Mouse (Mus musculus) MEL (cell line): ENCODE measurements around the gene Fto. TPM values are rescaled to one million over a fixed set of nuclear protein-coding genes. Genes with fewer than 3 reads are reported as not detected.

Experiments used
- DNase-seq: peaks from one replicate; pipeline ENCODE4 v3.0.0; 2011; ENCODE audit warnings: low read depth, low spot score
- H3K27ac ChIP-seq: 2 replicates; pipeline ENCODE4 v1.5.1; 2012; ENCODE audit warnings: low read depth, mild to moderate bottlenecking, control low read depth, low read length, moderate library complexity; ENCODE audit not compliant: control insufficient read depth
- H3K27me3 ChIP-seq, 2 experiments: fragments of 150-350 bp in 1 of 2; sonication (generic) in 1 of 2; 2 replicates each; pipeline ENCODE4 v1.6.1; 2012; ENCODE audit warnings: low read length in 2 of 2, mild to moderate bottlenecking in 2 of 2, improper control_type of control experiment in 1 of 2, moderate library complexity in 1 of 2; ENCODE audit not compliant: insufficient read depth in 2 of 2, control insufficient read depth in 1 of 2
- H3K36me3 ChIP-seq, 2 experiments: 2 replicates each; pipeline ENCODE4 v1.6.1; 2012 to 2014; ENCODE audit warnings: low read length in 2 of 2, improper control_type of control experiment in 1 of 2, inconsistent platforms in 1 of 2, mild to moderate bottlenecking in 1 of 2; ENCODE audit not compliant: insufficient read depth in 2 of 2, control insufficient read depth in 1 of 2
- H3K4me1 ChIP-seq, 2 experiments: fragments of 150-350 bp in 1 of 2; sonication (generic) in 1 of 2; 2 replicates each; pipeline ENCODE4 v1.6.1; 2012; ENCODE audit warnings: low read length in 2 of 2, improper control_type of control experiment in 1 of 2, mild to moderate bottlenecking in 1 of 2; ENCODE audit not compliant: insufficient read depth in 2 of 2, control insufficient read depth in 1 of 2
- H3K4me3 ChIP-seq, 2 experiments: fragments of 150-350 bp in 1 of 2; sonication (generic) in 1 of 2; 2 replicates each; pipeline ENCODE4 v1.5.1; 2012; ENCODE audit warnings: low read depth in 2 of 2, low read length in 2 of 2, mild to moderate bottlenecking in 2 of 2, moderate library complexity in 2 of 2, control low read depth in 1 of 2, improper control_type of control experiment in 1 of 2; ENCODE audit not compliant: control insufficient read depth in 1 of 2, insufficient read depth in 1 of 2
- H3K79me2 ChIP-seq: 2 replicates; pipeline ENCODE4 v1.6.1; 2012; ENCODE audit warnings: mild to moderate bottlenecking, low read length, moderate library complexity; ENCODE audit not compliant: control insufficient read depth, poor library complexity, insufficient read depth
- H3K9ac ChIP-seq: 2 replicates; pipeline ENCODE4 v1.6.1; 2012; ENCODE audit warnings: low read depth, mild to moderate bottlenecking, control low read depth, low read length, moderate library complexity; ENCODE audit not compliant: control insufficient read depth, poor library complexity, severe bottlenecking
- H3K9me3 ChIP-seq: fragments of 150-350 bp; sonication (generic); replicated peaks from 2 replicates; pipeline ENCODE4 v1.6.1; 2012; ENCODE audit warnings: mild to moderate bottlenecking, low read length, improper control_type of control experiment, moderate library complexity; ENCODE audit not compliant: insufficient read depth
- BHLHE40 ChIP-seq: IDR thresholded peaks from 2 replicates; pipeline ENCODE4 v1.6.1; 2012; ENCODE audit warnings: low read depth, mild to moderate bottlenecking, inconsistent platforms, low read length, improper control_type of control experiment, borderline replicate concordance
- CTCF ChIP-seq, 3 experiments: IDR thresholded peaks in 2 of 3; conservative IDR thresholded peaks in 1 of 3; 2 replicates each; pipeline ENCODE4 v1.5.1; 2011 to 2012; ENCODE audit warnings: low read length in 3 of 3, low read depth in 2 of 3, mild to moderate bottlenecking in 2 of 3, improper control_type of control experiment in 1 of 3, inconsistent platforms in 1 of 3, mixed read lengths in 1 of 3, moderate library complexity in 1 of 3; ENCODE audit not compliant: control insufficient read depth in 1 of 3, insufficient read depth in 1 of 3, poor library complexity in 1 of 3, severe bottlenecking in 1 of 3
- E2F4 ChIP-seq: IDR thresholded peaks from 2 replicates; pipeline ENCODE4 v1.6.1; 2011; ENCODE audit warnings: low read depth, low read length, improper control_type of control experiment, borderline replicate concordance
- EP300 ChIP-seq, 2 experiments: IDR thresholded peaks; 2 replicates each; pipeline ENCODE4 v1.6.1; 2011; ENCODE audit warnings: improper control_type of control experiment in 2 of 2, low read length in 2 of 2, low read depth in 1 of 2, mild to moderate bottlenecking in 1 of 2
- GABPA ChIP-seq: IDR thresholded peaks from 2 replicates; pipeline ENCODE4 v1.6.1; 2012; ENCODE audit warnings: low read depth, mild to moderate bottlenecking, inconsistent platforms, low read length, improper control_type of control experiment, moderate library complexity
- GATA1 ChIP-seq: IDR thresholded peaks from 2 replicates; pipeline ENCODE4 v1.6.1; 2011; ENCODE audit warnings: low read depth, low read length, improper control_type of control experiment
- HCFC1 ChIP-seq: IDR thresholded peaks from 2 replicates; pipeline ENCODE4 v1.6.1; 2012; ENCODE audit warnings: low read depth, mild to moderate bottlenecking, inconsistent platforms, low read length, improper control_type of control experiment, moderate library complexity
- JUND ChIP-seq: IDR thresholded peaks from 2 replicates; pipeline ENCODE4 v1.6.1; 2011; ENCODE audit warnings: low read depth, mild to moderate bottlenecking, improper control_type of control experiment, low read length
- MAX ChIP-seq: IDR thresholded peaks from 2 replicates; pipeline ENCODE4 v1.6.1; 2011; ENCODE audit warnings: low read length, improper control_type of control experiment
- MEF2A ChIP-seq: IDR thresholded peaks from 2 replicates; pipeline ENCODE4 v1.6.1; 2014; ENCODE audit warnings: low read depth, mild to moderate bottlenecking, inconsistent platforms, low read length, improper control_type of control experiment; ENCODE audit not compliant: poor library complexity, insufficient replicate concordance, severe bottlenecking; ENCODE audit errors: extremely low read depth
- MYC ChIP-seq: IDR thresholded peaks from 2 replicates; pipeline ENCODE4 v1.6.1; 2011; ENCODE audit warnings: low read depth, mild to moderate bottlenecking, low read length, improper control_type of control experiment, moderate library complexity
- NRF1 ChIP-seq: IDR thresholded peaks from 2 replicates; pipeline ENCODE4 v1.6.1; 2014; ENCODE audit warnings: low read depth, mild to moderate bottlenecking, inconsistent platforms, low read length, improper control_type of control experiment, moderate library complexity; ENCODE audit not compliant: poor library complexity, insufficient read depth, severe bottlenecking
- POLR2AphosphoS2 ChIP-seq: IDR thresholded peaks from 2 replicates; pipeline ENCODE4 v1.6.1; 2011; ENCODE audit warnings: low read length, improper control_type of control experiment
- POLR2AphosphoS5 ChIP-seq: IDR thresholded peaks from 2 replicates; pipeline ENCODE4 v1.6.1; 2012; ENCODE audit warnings: low read depth, borderline replicate concordance, mild to moderate bottlenecking, inconsistent platforms, low read length, moderate library complexity, mixed read lengths
- RCOR1 ChIP-seq: IDR thresholded peaks from 2 replicates; pipeline ENCODE4 v1.6.1; 2012; ENCODE audit warnings: low read depth, mild to moderate bottlenecking, inconsistent platforms, low read length, improper control_type of control experiment
- SIN3A ChIP-seq: IDR thresholded peaks from 2 replicates; pipeline ENCODE4 v1.6.1; 2012; ENCODE audit warnings: low read length, improper control_type of control experiment, inconsistent platforms
- SMC3 ChIP-seq: IDR thresholded peaks from 2 replicates; pipeline ENCODE4 v1.6.1; 2011; ENCODE audit warnings: low read depth, low read length, improper control_type of control experiment
- TBP ChIP-seq: IDR thresholded peaks from 2 replicates; pipeline ENCODE4 v1.8.0; 2011; ENCODE audit warnings: low read depth, low read length, improper control_type of control experiment
- UBTF ChIP-seq: IDR thresholded peaks from 2 replicates; pipeline ENCODE4 v1.6.1; 2012; ENCODE audit warnings: low read depth, mild to moderate bottlenecking, inconsistent platforms, low read length, improper control_type of control experiment, moderate library complexity, borderline replicate concordance; ENCODE audit not compliant: insufficient read depth
- ZC3H11A ChIP-seq: IDR thresholded peaks from 2 replicates; pipeline ENCODE4 v1.6.1; 2012; ENCODE audit warnings: low read depth, mild to moderate bottlenecking, inconsistent platforms, low read length, improper control_type of control experiment
- ZMIZ1 ChIP-seq: IDR thresholded peaks from 2 replicates; pipeline ENCODE4 v1.6.1; 2012; ENCODE audit warnings: low read depth, mild to moderate bottlenecking, inconsistent platforms, low read length, improper control_type of control experiment, moderate library complexity
- polyA plus RNA-seq, 2 experiments: library from polyadenylated mRNA; stranded (reverse) in 1 of 2; unstranded in 1 of 2; fragments of >175 nt in 1 of 2; fragments of >200 nt in 1 of 2; gene quantifications; 2 replicates each; pipeline versions ENCODE4 v1.2.1 to v1.2.4; 2012; ENCODE audit warnings: low replicate concordance in 2 of 2, low read depth in 1 of 2; ENCODE audit not compliant: insufficient read length in 2 of 2, insufficient read depth in 1 of 2, missing spikeins in 1 of 2
- total RNA-seq: library from RNA; depleted of rRNA; stranded (reverse); fragments of 300-350 nt; gene quantifications from 2 replicates; pipeline ENCODE4 v1.2.3, GENCODE M21; 2012

Fto gene
- total and polyA plus RNA-seq, 3 experiments, result 13.5 to 41.1 TPM; not detected in 1

GRCm38 (mm10) chr8:91323511-91323910, 10.2 kb downstream of the Fto start:
- Histone ChIP-seq H3K27me3 (no peaks in the 10 kb centered on the region), H3K36me3 (peaks cover 3 to 7% of the 10 kb centered on the region in 2 experiments)
- no peak for TF ChIP-seq ZMIZ1
- TF ChIP-seq BHLHE40, result no peak
- no peak for TF ChIP-seq MEF2A
- TF ChIP-seq GABPA, result no peak
- no peak for TF ChIP-seq HCFC1
- no peak for TF ChIP-seq RCOR1
- no peak for TF ChIP-seq POLR2AphosphoS5
- TF ChIP-seq SIN3A, result no peak
- no peak for TF ChIP-seq MAX
- TF ChIP-seq ZC3H11A, result no peak
- no peak for TF ChIP-seq SMC3
- no peak for TF ChIP-seq TBP
- TF ChIP-seq EP300 (IDR thresholded peaks at IDR 0.05; ENCODE audit: low read depth in 1 of 2, low read length in 2 of 2), result no peak
- no peak for TF ChIP-seq E2F4
- TF ChIP-seq JUND, result no peak
- TF ChIP-seq UBTF, result no peak
- no peak for TF ChIP-seq GATA1
- TF ChIP-seq NRF1, result no peak
- no peak for TF ChIP-seq MYC
- TF ChIP-seq POLR2AphosphoS2, result no peak
- TF ChIP-seq, all 39 proteins: peak for 0
- no peaks in the 10 kb centered on the region for H3K9me3 ChIP-seq
- H3K4me1 ChIP-seq, result peaks cover 1 to 3% of the 10 kb centered on the region in 2 experiments; a peak in 1 of 4 replicates
- no peak overlapping the region for H3K9ac ChIP-seq
- no peak overlapping the region for H3K27ac ChIP-seq
- peaks cover 25% of the 10 kb centered on the region for H3K79me2 ChIP-seq
- no peak for DNase-seq
- no peak overlapping the region for H3K4me3 ChIP-seq

GRCm38 (mm10) chr8:91324271-91324670, 10.9 kb downstream of the Fto start:
- no peak for DNase-seq
- Histone ChIP-seq H3K4me1 (no peaks in the 10 kb centered on the region; a peak in 1 of 4 replicates), H3K27me3 (no peaks in the 10 kb centered on the region), H3K9me3 (no peaks in the 10 kb centered on the region), H3K79me2 (peaks cover 23% of the 10 kb centered on the region), H3K27ac (no peak overlapping the region), H3K4me3 (no peak overlapping the region), H3K36me3 (peaks cover 3 to 5% of the 10 kb centered on the region in 2 experiments)
- TF ChIP-seq HCFC1 (no peak), CTCF (IDR thresholded peaks at IDR 0.05 in 2 of 3, conservative IDR thresholded peaks at IDR 0.05 in 1 of 3; ENCODE audit: control insufficient read depth in 1 of 3, insufficient read depth in 1 of 3, low read depth in 2 of 3, low read length in 3 of 3, poor library complexity in 1 of 3, severe bottlenecking in 1 of 3) (peak in 2 of 3 experiments; percentile 10 to 52; a peak in 3 of 6 replicates), UBTF (no peak)
- TF ChIP-seq, all 39 proteins: peak for 1
- H3K9ac ChIP-seq, result no peak overlapping the region
